Mouse (Mus musculus): Measurements from ENCODE around the gene Tspan31.

The Tspan31 gene

DNA sequence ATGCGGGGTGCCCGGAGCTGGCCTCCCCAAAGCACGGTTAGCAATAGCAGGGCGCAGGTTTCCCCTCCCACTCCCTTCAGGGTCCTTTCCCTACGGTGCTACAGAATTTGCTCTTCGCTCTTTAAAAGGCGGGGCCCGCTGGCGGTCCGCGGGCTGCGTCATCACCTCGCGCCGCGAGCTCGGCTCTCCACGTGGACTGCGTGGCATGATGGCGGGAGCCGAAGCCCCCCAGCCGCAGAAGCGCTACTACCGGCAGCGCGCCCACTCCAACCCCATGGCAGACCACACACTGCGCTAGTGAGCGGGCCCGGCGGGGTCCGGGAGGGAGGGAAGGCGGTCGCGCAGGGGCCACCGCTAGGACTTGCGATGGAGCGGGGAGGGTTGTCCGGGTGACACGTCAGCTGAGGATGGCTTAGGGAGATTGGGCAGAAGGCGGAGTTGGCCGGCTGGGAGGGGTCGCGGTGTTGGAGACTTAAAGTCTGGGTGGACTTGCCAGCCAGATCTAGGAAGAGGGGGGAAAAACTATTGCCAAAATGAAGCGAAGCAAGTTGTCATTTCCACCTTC lies 28.2 kb downstream of the Tspan31 start:
- DNase-seq (ENCODE audit: low spot score): peak; percentile 77

GRCm38 (mm10) chr10:127041274-127041766 lies 28.7 kb downstream of the Tspan31 start, which contains the start of the genes Mettl1 and Eef1akmt3:
Gene Mettl1 (plus strand): TSS chr10:127041414.
Gene Eef1akmt3 (minus strand): TSS chr10:127041513.
- DNase-seq (ENCODE audit: low spot score): no peak

DNA sequence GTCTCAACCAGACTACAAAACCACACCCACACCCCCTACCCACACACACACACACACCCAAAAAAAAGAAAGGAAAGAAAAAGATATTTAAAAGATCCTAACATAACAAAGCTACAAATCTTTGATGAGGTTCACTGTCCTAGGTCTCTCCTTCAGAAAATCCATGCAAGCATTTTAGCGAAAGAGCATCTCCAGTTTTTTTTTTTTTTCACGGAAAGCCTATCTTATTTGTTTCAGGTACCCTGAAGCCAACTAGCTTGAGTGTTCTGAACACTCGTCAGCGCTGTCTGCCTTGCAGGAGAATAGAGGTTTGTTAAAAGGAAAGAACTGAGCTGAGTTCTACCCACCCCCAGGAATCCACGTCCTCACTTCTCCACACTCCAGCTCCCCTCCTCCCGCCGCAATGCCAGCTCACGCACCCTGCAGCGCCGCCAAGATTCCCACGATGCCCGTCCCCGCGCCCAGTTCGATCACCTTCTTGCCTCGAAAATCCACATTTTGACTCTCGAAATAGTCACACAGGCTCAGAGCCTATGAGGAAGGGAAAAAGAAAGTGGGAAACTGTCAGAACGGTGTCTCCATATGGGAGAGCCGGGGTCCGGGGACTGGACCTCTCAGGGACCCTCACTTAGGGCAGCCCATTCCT lies 29.4 kb downstream of the Tspan31 start:
- no peak for DNase-seq (ENCODE audit: low spot score)

- DNase-seq (ENCODE audit: low spot score): no peak
Observed at GRCm38 (mm10) chr10:127037641-127038040, 32.4 kb downstream of the Tspan31 start.

DNA sequence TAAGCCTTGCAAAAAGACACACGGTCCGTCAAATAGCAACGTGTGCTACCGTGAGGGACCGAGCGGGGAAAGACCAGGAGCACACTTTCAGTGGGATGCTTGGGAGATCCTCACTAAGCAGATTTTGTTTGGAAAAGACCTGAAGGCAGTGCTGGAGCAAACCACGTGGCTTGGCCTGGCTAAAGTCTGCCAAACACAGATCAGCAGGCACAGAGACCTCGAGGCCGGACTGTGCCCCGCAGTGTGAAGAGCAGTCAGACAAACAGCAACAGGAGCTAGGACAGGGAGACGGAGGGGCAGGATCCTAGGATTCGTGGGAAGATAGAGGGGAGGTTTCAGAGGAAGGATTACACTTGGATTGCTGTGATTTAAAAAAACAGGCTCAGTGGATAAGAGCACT lies 33.8 kb downstream of the Tspan31 start:
- DNase-seq (ENCODE audit: low spot score): no peak

DNA sequence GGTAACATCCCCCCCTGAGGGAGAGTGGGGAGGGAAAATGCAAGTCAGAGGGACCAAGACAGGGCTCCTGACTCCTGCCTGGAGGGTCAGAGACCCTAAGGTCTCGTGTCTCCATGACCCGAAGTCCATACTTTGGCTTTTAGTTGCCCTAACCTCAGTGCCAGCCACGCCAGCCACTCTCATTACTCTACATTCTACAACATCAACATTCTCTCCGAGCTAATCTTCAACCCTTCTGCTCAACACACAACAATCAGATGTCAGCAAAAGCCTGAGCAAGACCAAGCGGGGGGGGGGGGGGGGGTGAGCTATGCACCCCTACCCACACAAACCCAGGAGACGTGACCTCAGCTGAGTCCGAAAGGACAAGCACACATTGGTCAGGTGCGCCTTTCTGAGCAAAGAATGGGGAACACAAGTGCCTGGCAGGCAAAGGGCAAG lies 36.7 kb downstream of the Tspan31 start:
- no peak for DNase-seq (ENCODE audit: low spot score)

GRCm38 (mm10) chr10:127030336-127031296 lies 39.4 kb downstream of the Tspan31 start, which contains the start of gene Tsfm:
Gene Tsfm (minus strand): TSS chr10:127030840.
- DNase-seq (ENCODE audit: low spot score): peak; percentile 84

DNA sequence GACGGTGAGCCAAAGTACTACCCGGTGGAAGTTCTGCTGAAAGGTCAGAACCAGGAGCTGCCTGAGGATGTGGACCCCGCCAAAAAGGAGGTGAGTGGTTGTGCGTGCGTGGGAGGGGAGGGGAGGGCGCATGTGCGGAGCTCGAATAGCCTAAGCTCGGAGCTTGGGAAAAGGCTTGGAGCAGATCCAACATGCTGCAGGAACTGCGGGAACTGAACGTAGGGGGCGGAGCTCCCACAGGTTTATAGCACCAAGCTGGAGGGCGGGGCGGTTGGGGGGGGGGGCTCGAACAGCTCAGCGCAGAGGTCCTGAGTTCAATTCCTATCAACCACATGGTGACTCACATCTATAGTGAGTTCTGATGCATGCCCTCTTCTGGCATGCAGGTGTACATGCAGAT lies 51.6 kb downstream of the Tspan31 start:
- DNase-seq (ENCODE audit: low spot score): no peak

All from spleen, adult 12 weeks (tissue).